Mouse (Mus musculus): ENCODE data around the gene Ass1.

Gene Ass1

DNA sequence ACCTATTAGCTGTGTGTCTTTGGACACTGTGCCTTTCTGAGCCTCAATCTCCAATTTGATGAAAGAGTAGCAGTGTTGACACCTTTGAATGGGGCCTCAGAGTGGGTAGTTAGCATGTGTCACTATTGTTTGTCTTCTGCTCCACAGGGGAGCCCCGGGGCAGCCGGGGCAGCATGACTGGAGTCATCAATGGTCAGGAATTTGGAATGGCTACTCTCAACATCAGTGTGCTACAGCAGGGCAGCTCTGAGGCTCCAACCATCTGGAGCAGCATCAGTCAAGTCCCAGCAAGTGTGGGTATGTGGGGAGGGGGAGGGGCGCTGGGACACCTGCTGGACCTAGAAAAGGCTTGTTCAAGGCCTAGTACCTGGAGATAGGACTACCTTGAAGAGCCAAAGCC is 19.3 kb upstream of the Ass1 start:
- no peak for TF ChIP-seq GATA4 (IDR thresholded peaks at IDR 0.05; ENCODE audit: insufficient replicate concordance, low read length)

DNA sequence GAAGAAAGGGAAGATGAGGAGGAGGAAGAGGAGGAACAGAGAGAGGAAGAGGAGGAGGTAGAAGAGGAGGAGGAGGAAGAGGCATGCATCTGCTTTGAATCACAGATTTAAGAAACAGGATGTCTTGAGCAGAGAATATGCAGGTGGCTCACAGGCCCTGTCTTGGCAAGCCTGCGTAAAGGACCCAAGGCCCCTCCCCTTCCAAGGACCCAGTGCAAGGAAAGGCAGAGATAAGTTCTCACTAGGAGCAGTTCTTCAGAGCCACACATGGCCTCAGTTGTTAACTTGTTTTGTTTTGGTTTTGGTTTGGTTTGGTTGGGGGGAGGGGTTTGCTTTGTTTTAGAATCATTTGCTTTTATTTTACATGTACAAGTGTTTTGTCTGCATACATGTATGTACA is 18.5 kb upstream of the Ass1 start:
- TF ChIP-seq GATA4 (IDR thresholded peaks at IDR 0.05; ENCODE audit: insufficient replicate concordance, low read length): no peak

DNA sequence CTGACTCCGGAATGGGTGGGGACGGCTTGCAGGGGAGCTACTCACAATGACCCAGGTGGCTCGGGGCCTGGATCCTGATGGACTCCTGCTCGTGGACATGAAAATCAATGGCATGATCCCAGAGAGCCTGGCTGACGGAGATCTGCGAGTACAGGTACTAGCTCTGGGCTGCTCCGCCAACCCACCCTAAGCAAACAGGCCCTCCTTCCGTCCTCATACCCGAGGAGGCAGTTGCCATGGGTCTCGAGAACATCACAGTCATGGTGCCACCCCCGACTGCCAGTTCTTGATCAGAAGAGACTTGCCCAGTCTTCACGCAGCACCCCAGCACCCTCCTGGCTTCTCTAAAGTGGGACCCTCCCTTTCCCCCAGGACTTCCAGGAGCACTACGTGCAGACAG is 17.0 kb upstream of the Ass1 start:
- TF ChIP-seq GATA4 (IDR thresholded peaks at IDR 0.05; ENCODE audit: insufficient replicate concordance, low read length): no peak

- TF ChIP-seq GATA4 (IDR thresholded peaks at IDR 0.05; ENCODE audit: insufficient replicate concordance, low read length): no peak
These were observed 16.3 kb upstream of the Ass1 start for GRCm38 (mm10) chr2:31453559-31454177.

GRCm38 (mm10) chr2:31454280-31454679 is 15.7 kb upstream of the Ass1 start:
- TF ChIP-seq GATA4 (IDR thresholded peaks at IDR 0.05; ENCODE audit: insufficient replicate concordance, low read length): no peak

- TF ChIP-seq GATA4 (IDR thresholded peaks at IDR 0.05; ENCODE audit: insufficient replicate concordance, low read length): no peak
These were observed 14.6 kb upstream of the Ass1 start for GRCm38 (mm10) chr2:31455418-31455817.

GRCm38 (mm10) chr2:31458460-31458859 is 11.5 kb upstream of the Ass1 start:
- TF ChIP-seq GATA4 (IDR thresholded peaks at IDR 0.05; ENCODE audit: insufficient replicate concordance, low read length): no peak

- no peak for TF ChIP-seq GATA4 (IDR thresholded peaks at IDR 0.05; ENCODE audit: insufficient replicate concordance, low read length)
These were observed 10.7 kb upstream of the Ass1 start for GRCm38 (mm10) chr2:31458989-31459936.

DNA sequence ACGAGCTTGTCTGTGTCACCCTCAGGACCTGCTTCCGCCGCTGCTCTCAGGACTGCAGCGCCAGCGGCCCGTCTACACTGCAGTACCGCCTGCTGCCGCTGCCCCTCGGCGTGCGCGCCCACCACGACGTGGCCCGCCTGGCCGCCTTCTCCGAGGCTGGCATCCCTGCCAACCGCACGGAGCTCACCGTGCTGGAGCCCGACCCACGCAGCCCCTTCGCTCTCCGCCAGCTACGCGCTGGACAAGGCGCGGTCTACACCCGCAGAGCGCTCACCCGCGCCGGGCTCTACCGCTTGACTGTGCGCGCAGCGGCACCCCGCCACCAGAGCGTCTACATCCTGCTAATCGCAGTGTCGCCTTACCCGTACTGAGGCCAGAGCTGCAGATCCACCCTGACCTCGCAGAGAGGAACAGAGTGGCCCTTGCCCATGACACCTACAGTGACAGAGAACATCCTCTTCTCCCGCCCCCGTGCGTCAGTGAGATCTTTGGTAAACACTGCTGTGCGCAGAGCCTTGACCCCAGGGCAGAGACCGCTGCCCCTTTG is 9.9 kb upstream of the Ass1 start:
- TF ChIP-seq GATA4 (IDR thresholded peaks at IDR 0.05; ENCODE audit: insufficient replicate concordance, low read length): peak; percentile 62; the same call in 1 of the 2 replicates

- peak; percentile 84; the same call in 1 of the 2 replicates for TF ChIP-seq GATA4 (IDR thresholded peaks at IDR 0.05; ENCODE audit: insufficient replicate concordance, low read length)
These were observed 9.1 kb upstream of the Ass1 start for GRCm38 (mm10) chr2:31460920-31461319.

GRCm38 (mm10) chr2:31462051-31462450 is 8.0 kb upstream of the Ass1 start:
- TF ChIP-seq GATA4 (IDR thresholded peaks at IDR 0.05; ENCODE audit: insufficient replicate concordance, low read length): no peak

DNA sequence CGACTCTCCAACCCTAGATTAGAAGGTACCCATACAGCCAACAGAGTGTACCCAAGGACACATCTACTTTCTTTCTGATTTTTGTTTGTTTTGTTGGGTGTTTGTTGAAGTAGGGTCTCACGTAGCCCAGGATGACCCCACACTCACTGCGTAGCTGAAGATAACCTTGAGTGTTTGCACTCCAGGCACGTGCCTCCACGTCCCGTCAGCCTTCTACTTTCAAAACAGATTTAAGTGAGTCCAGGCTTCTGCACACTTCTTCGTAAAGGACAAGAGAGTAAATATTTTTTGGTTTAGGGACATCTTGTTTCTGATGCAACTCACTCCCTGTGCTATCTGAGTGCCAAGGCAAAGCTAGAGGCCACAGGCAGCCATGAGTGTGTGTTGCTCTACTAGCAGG is 6.8 kb upstream of the Ass1 start:
- TF ChIP-seq GATA4 (IDR thresholded peaks at IDR 0.05; ENCODE audit: insufficient replicate concordance, low read length): peak; percentile 81

DNA sequence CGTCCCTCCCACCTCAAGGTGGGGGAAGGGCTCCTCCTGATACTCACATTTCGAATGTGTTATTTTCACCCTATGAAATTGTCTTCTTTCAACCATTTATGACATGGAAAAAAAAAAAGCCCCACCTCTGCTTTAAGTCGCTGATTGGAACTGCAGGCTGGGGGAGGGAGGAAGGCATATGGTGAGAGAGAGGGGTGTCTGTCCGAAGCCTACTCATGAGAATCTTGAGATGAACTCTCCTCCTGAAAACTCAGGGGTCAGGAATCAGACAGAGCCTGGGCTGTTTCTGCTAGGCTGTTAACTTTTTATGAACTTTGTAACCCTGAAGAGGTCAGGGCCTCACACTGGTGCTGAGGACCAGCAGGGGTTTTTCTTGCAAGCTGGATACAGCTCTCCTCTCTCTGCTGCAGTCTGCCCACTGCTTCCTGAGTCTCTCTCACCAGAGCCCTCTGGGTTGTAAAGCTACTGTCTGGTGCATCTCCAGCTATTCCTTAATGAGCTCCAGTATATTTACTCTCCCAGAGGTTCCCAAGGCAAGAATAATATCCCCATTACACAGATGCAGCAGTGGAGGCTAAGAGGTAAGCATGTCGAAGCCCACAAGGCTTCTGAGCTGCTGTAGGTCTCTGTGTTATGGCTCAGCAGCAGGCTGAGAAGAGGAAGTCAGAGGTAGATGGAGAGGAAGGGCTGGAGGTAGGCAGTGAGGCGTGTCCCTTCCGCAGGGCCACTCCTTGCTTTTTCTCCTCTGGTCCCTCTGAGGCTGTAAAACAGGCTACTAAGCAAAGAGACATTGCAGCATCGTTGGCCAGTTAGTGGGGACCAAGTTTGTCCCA is 6.1 kb upstream of the Ass1 start:
- no peak for TF ChIP-seq GATA4 (IDR thresholded peaks at IDR 0.05; ENCODE audit: insufficient replicate concordance, low read length)

DNA sequence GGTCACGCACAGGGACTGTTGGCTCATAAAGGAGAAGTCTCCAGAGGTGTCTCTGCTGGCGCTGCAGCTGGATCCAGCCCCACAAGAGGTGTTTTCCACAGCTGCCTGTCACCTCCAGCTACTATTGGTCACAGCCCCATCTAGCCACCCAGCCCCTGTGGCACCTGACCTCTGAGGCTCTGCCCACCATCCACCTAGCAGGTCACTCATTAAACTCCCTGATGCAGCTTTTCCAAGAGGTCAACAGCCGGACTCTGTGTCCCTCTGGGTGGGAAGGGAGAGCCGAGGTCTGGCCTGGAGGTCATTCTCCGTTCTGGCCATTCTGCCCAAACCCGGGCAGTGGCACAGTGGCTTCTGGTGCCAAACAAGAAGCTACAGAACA is 5.5 kb upstream of the Ass1 start:
- TF ChIP-seq GATA4 (IDR thresholded peaks at IDR 0.05; ENCODE audit: insufficient replicate concordance, low read length): no peak

DNA sequence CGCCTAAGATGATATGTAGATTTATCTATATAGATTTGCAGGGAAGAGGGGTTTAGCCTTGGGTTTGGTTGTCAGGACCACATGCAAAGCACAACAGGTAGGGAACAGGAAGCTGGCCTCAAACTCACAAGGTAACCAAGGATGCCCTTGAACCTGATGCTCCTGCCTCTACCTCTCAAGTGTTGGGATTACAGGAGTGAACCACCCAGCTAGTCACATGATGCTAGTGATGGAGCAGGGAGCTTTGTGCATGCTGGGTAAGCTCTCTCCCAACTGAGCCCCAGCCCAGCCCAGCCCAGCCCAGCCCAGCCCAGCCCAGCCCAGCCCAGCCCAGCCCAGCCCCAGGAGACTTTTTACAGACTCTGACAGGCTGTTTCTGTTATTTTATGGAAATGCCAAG is 2.5 kb upstream of the Ass1 start:
- no peak for TF ChIP-seq GATA4 (IDR thresholded peaks at IDR 0.05; ENCODE audit: insufficient replicate concordance, low read length)

Data from liver, adult (tissue).